Mouse (Mus musculus): Measurements from ENCODE around the gene Leap2. TPM values are rescaled to one million over a fixed set of nuclear protein-coding genes. Genes with fewer than 3 reads are reported as not detected.
"Not testable (repeated sequence)": the region's sequence is repeated elsewhere in the genome, so short reads cannot be mapped to it uniquely, and the experiment has no call there.

The Leap2 gene
- total RNA-seq, 2 experiments from 2014 or later, result not detected

DNA sequence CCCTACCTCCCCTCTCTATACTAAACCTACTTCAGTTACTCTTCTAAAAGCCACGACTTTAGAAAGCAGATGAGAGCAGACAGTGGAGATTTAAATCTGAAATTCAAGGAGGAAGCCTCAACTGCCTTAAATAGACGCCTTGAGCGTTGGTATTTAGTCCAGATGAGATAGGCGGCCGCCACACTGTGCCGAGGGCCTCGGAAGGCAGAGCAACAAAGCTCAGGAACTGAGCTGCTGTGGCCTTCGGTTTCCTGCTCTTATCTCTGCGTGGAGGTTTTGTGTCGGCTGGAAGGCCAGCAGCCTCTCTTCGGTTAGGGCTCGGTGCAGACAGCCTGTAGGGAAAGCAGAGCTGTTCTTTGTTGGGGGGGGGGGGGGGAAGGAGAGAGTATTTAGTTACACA is 19.0 kb upstream of the Leap2 start:
- no peak for DNase-seq

DNA sequence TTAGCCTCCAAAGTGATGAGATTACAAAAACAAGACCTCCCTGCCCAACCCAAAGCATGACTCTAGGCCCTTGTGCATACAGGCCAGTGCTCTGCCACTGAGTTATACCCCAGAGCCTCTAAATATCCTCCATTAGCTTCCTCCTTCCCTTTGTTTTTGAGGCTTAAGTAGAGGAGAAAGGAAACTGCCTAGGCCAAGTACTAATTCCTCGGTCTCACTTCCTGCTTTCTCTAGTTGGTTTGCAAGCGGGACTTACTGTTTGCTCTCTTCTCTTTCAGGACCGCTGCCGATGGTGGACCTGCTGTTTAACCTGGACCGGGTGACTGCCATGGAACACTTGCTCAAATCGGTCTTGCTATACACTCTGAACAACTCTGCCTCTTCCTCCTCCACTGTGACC is 13.4 kb upstream of the Leap2 start:
- no peak for DNase-seq

- DNase-seq, result no peak
Measured at GRCm38 (mm10) chr11:53435504-53435903, 12.5 kb upstream of the Leap2 start.

DNA sequence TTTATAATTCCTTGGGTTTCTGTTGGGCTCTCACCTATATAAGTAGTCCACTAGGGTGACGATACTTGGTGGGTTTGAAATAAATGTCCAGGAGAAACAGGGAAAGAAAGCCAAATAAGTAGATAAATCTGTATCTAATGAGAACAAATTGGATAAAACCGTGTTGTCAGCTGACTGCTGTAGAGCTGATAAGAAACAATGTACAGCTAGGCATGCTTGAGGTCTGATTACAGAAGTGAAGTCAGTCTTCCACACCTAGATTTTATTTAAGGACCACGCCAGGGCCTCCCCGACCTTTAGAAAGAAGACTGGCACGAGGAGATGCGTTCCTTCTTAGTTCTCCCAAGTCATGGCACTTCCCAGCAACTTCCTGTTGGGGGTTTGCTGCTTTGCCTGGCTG is 10.1 kb upstream of the Leap2 start:
- DNase-seq, result no peak

DNA sequence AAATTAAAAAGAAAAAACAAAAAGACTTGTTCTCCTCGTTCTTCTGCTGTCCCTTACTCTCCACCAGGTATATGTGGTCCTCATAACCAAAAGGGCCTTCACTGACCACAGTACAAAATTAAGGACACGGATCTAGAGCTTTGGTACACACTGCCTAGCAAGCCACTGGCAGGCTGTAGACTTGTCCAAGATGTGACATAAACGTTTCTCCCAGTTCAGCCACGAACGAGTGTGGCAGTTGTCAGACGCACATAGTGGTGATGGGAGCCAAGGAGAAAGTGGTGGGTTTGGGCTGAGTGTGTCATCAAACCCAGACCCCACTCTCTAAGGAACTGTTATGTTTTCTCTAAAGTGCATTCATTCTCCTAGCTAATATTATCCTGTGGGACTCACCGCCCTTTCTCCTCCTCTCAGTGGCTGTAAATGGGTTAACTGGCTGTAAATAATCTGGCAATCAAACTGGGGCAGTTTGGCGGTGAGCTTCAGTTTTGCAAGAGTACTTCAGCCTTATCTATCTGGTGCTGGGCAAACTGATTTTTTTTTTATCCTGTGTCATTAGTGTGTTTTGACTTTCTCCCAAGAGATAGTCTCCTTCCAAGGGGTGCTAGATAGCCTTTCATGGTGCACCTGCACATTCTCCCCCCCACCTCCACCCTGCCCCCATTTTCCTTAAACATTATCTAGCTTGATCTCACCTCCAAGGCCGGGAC is 8.5 kb upstream of the Leap2 start:
- DNase-seq, result peak; percentile 24

DNA sequence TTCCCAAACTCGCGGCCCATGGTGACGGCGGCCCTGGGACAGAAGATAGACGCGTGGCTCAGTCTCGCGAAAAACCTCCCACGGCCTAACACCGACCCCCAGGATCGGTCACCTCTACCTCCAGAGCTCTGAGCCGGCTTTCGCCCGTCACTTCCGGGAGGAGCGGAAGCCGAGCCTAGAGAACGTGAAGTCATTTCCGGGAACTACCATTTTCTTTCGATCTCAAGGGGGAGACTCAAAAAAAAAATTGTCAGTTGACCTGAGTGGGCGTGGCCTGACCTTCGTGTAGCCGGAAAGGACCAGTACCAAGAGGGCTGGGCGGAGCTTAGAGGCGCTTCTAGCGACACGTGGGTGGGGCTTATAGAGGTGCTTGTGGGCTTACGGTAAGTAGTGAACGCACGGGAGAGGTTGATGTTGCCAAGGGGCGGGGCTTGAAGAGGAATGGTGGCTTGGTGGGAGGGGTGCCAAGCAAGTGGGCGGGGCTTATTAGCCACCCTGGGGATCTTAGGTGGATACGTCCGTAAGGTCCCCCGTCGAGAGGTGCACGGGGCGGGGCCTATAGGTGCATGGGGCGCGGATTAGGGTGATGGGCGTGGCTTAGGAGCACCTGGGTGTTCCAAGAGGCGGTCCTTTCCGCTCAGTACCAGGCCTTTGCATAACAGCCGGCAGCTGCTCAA is 7.8 kb upstream of the Leap2 start, which contains the start of the genes Uqcrq and Gdf9:
TSS of gene Uqcrq (minus strand) at position 162 of the 677 bp plus-strand sequence.
TSS of gene Gdf9 (plus strand) at position 354 of the 677 bp plus-strand sequence.
- peak; percentile 98 for DNase-seq

DNA sequence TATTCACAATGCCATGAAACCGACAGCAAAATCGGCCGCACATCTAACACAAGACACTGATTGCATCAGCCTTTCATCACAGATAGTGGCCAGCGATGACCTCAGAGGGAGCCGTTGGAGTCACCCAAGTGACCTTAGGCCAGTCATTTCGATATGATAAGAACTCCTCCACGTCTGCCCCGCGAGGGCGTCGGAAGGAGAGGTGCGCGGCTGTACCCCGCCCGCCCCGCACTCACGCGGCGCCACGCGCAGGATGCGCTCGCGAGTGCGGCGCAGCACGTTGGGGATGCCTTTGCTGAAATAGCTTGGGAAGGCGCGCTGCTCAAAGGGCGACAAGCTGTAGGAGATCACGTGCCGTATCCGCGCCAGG is 7.3 kb upstream of the Leap2 start:
- no peak for DNase-seq

GRCm38 (mm10) chr11:53429182-53429581 is 6.2 kb upstream of the Leap2 start:
- DNase-seq, result no peak

GRCm38 (mm10) chr11:53428716-53429057 is 5.7 kb upstream of the Leap2 start:
- no peak for DNase-seq

DNA sequence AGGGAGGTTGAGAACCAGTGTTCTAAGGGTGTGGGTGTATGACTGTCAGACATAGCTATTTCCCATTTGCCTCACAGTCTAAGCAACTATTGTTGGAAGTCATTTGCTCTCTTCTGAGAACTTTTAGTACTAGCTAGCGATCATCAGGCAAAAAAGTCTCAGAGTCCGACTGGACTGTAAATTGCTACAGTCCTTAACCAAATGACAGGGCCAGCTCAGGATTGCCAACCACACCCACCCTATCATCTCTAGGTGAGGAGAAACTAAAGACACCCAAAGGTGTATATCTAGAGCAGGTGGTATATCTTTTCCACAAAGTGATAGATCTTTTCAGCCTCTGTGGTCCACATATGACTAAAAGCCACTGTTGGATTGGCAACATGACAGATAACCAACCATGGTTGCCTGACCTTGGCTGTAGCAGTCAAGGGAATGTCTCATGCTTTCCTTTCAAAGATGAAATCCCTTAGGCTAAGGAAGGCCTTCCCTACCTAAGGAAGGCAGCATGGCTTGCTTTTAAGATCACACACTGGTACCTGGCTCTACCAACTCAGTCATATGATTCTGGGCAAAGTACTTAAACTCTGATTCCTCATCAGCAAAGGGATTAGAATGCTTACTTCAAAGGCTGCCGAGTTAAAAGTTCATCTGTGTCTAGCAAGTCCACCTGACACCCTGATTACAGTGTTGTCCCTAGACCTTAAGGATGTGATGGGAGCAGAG is 5.2 kb upstream of the Leap2 start:
- DNase-seq, result no peak

DNA sequence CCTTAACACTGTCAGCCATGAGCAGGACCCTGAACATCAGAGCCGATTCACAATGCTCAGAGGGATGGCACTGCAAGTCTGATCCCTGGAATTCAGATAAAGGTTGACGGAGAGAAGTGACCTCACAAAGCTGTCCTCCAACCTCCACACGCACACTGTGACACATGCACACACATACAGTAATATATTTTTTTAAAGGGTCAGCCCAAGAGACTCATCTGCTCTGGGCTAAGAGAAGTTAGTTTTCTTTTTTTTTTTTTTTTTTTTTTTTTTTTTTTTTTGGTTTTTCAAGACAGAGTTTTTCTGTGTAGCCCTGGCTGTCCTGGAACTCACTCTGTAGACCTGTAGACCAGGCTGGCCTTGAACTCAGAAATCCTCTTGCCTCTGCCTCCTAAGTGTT is 3.9 kb upstream of the Leap2 start:
- not testable (repeated sequence) for DNase-seq

- no peak for DNase-seq
Measured at GRCm38 (mm10) chr11:53425711-53426255, 2.8 kb upstream of the Leap2 start.

GRCm38 (mm10) chr11:53425251-53425650 is 2.3 kb upstream of the Leap2 start:
- DNase-seq, result no peak

- no peak for DNase-seq
Measured at GRCm38 (mm10) chr11:53424826-53425225, 1.9 kb upstream of the Leap2 start.

DNA sequence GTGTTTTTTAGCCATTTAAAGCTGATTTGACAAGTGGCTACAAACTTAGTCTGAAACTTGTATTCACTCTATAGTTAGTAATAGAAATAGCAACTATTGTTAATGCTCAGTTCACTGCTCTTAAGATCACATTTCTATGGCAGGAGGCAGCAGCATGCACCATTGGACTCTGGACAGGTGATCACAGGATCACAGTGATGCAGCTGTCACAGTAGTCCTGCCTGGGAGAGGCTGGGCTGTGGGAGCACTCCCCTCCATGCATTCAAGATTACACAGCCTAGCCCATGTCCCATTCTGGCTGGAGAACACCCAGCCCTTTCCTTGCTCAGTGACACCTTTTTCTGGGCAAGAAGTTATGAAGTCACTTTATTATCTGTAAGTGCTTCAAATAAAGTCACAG is 4.9 kb downstream of the Leap2 start:
- no peak for DNase-seq

- no peak for DNase-seq
Measured at GRCm38 (mm10) chr11:53413871-53414270, 9.1 kb downstream of the Leap2 start.

DNA sequence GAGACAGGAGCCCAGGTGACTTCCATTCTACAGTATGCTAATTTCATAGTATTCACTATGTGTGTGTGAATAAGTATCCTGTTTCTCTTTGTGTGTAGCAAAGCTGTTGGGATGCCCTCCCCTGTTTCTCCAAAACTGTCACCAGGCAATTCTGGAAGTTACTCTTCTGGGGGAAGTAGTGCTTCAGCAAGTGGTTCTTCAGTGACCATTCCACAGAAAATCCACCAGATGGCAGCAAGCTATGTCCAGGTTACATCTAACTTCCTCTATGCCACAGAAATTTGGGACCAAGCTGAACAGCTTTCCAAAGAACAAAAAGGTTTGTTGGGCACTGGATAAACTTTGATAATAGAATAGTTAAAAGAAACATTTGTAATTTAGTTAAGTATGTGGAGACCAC is 11.2 kb downstream of the Leap2 start:
- no peak for DNase-seq

DNA sequence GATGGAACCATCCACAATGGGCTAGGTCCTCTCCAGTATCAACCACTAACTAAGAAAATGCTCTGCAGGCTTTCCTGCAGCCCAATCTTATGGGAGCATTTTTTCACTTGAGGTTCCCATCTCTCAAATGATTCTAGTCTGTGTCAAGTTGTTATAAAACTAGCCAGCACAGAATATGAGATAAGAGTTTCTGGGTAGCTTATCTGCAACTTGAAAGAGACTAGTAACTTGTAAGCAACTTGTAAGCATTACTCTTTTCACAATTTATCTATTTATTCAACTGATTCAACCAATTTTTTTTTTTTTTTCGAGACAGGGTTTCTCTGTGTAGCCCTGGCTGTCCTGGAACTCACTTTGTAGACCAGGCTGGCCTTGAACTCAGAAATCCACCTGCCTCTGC is 19.3 kb downstream of the Leap2 start:
- DNase-seq, result no peak

- DNase-seq, result no peak
Measured at GRCm38 (mm10) chr11:53393856-53394255, 29.1 kb downstream of the Leap2 start.

DNA sequence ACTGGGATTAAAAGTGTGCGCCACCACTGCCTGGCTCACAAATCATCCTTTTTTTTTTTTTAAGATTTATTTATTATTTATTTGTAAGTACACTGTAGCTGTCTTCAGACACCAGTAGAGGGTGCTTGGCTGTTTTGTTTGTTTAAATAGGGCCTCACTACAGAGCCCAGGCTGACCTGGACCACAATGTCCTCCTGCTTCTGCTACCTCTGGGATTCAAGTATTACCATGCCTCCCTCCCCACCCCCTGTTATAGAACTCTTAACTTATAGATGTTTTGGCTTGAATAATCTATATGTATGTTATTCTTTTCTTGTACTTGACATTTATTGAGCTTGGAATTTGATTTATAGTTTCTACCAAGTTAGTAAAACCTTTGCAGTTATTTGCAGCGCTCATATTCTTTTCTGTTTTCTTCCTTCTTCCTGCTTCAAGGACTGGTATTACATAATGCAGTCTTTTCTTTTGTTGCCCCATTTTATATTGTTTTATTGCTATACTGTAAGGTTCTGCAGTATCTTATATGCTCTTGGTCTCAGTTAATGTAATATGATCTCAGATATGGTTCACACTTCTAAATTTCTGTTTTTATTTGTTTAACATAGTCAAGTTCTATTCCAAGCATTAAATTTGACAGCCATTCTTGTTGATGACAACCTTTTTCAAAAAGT is 39.1 kb downstream of the Leap2 start:
- no peak for DNase-seq

GRCm38 (mm10) chr11:53378918-53379317 is 44.1 kb downstream of the Leap2 start:
- DNase-seq, result no peak
